Mouse (Mus musculus): ENCODE data around the gene Actg1. TPM values are rescaled to one million over a fixed set of nuclear protein-coding genes. Genes with fewer than 3 reads are reported as not detected.
A peak's percentile ranks its signal among the peaks of the same experiment; 100 is the strongest.

The Actg1 gene
- total RNA-seq, 2 experiments from 2014 or later: 861 to 883 TPM

- peak; percentile 8 to 9 for DNase-seq (ENCODE audit: low spot score in 2 of 2)
Measured at GRCm38 (mm10) chr11:120314721-120315415, 33.5 kb downstream of the Actg1 start.

- peak; percentile 5 to 11 for DNase-seq (ENCODE audit: low spot score in 2 of 2)
Measured at GRCm38 (mm10) chr11:120313906-120314685, 34.2 kb downstream of the Actg1 start.

DNA sequence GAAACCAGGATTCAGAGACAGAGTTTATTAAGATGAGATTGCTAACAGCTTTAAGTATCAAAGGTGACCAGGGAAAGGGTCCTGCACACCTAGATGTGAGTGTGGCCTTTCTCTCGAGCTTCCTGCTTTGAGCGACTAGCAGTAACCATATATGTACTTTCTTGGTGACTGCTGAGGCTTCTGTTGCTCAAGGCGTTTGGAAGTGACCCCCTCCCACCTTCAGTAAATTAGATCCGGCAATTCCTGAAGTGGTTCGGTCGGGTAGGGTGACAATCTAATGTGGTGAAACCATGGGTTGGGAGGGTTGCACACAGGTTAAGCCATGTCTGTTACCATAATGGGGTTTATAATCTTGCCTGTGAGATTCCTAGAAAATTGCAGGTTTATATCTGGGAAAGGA, 36.3 kb downstream of the Actg1 start:
- peak; percentile 5 to 10 for DNase-seq (ENCODE audit: low spot score in 2 of 2)

- DNase-seq (ENCODE audit: low spot score in 2 of 2): peak; percentile 8 to 12
Measured at GRCm38 (mm10) chr11:120311561-120311960, 36.8 kb downstream of the Actg1 start.

- peak; percentile 79 to 91 for DNase-seq (ENCODE audit: low spot score in 2 of 2)
Measured at GRCm38 (mm10) chr11:120310813-120311312, 37.5 kb downstream of the Actg1 start.

DNA sequence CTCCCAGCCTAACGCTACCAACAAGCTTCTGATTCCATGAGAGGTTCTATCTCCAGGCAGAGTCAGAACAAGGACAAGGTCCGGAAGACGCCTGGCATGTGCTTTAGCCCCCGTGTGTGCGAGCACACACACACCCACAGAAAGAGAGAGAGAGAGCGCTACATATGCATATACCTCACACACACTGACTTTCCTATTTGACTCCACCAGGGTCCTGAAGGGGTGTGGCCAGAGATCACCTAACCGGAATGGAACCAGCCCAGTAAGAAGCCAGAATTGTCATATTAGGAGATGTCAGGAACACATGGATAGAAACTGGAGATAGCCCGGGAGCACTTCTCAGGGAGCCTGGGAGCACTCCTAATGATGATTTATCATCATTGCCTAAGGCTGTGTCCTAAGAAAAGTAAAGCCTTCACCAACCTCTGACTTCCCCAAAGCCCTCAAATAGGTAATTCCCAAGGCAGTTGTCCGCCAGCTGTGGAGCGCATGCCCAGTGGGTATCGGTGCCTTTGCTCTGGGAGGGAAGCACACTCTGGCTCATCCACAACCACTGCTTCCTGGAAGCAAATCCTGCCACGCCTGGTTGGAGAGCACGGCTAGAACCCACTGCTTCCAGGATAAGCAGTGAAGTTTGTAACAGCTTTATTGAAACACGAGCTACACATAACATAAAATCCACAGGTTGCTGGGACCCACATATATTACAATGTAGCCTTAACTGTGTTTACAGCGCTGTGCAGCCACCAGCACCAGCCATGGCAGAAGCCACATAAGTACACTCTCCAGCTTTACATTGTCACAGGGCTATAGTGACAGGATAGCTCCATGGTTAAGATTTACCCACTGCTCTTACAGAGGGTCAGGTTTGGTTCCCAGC, 39.7 kb downstream of the Actg1 start:
- DNase-seq (ENCODE audit: low spot score in 2 of 2): peak in 1 of 2 experiments; percentile 11

- peak; percentile 89 to 93 for DNase-seq (ENCODE audit: low spot score in 2 of 2)
Measured at GRCm38 (mm10) chr11:120307566-120308430, 40.5 kb downstream of the Actg1 start.

GRCm38 (mm10) chr11:120307132-120307413, 41.3 kb downstream of the Actg1 start:
- peak; percentile 13 for DNase-seq (ENCODE audit: low spot score in 2 of 2)

GRCm38 (mm10) chr11:120306366-120307131, 41.8 kb downstream of the Actg1 start:
- DNase-seq (ENCODE audit: low spot score in 2 of 2): peak in 1 of 2 experiments; percentile 11

DNA sequence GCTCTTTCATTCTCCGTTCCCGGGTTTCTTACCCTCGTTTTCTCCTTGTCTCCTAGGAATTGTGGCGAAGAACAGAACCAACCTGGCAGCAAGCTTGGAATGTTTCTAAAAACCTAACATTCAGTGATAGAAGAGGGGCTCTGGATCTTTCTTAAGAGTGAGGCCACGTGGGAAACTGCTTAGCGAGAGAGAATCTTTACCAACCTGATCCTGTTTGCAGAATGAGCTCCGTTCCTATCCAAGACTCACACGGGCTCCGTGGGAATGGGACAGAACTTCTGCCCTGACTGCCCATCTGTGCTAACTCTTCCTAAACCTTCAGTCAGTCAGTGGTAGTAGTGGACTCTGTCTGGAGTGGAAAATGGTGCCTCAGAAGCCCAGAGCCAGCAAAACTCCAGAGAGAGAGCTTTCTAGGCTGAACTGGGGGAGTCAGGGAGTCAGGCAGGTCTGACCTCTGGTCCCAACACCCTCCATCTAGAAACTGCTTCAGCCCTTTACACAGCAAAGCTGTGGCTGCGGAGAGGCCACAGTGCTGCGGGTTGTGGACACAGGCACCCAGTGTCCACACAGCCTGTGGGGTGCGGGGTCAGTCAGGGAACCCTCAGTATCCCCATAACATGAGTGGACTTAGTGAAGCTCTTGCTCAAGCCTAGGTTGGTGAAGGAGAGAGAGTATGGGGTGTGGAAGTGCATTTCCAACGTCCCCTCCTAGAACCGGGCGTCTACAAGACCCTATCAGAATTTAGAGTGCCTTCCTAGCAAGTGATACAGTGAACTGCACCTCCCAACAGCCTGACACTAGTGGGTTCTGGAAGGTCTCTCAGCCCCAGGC, 42.6 kb downstream of the Actg1 start:
- no peak for DNase-seq (ENCODE audit: low spot score in 2 of 2)

DNA sequence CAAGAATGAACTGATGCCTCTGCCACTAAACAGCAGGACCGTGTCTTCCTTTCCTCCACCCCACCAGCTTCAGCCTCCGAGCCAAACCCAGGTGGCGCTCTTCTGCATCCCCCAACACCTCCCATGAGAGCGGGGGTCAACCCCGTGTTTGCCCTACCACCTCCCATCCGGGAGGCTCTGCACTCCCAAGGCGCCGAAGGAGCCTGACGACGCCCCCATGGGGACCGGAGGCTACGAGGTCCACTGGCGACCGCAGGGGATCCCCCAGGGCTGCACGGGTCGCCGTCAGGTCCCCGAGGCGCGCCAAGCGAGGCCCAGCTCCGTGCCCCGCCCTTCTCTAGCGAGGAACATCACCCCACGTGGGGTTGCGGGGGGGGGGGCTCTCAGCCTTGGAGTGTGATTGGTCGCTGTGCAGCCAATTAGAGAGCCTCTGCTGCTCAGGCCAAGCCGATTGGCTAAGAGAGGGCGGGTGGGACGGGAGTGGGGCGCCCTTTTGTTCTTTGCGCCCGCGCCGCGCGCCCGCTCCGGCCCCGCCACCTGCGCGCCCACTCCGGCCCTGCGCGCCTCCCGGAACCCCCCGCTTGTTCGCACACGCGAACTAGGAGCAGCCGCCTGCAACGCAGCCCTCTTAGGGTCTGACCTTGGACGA, 43.3 kb downstream of the Actg1 start:
- peak; percentile 63 to 86 for DNase-seq (ENCODE audit: low spot score in 2 of 2)

GRCm38 (mm10) chr11:120304350-120304694, 44.0 kb downstream of the Actg1 start:
- no peak for DNase-seq (ENCODE audit: low spot score in 2 of 2)

- no peak for DNase-seq (ENCODE audit: low spot score in 2 of 2)
Measured at GRCm38 (mm10) chr11:120303559-120304349, 44.6 kb downstream of the Actg1 start.

DNA sequence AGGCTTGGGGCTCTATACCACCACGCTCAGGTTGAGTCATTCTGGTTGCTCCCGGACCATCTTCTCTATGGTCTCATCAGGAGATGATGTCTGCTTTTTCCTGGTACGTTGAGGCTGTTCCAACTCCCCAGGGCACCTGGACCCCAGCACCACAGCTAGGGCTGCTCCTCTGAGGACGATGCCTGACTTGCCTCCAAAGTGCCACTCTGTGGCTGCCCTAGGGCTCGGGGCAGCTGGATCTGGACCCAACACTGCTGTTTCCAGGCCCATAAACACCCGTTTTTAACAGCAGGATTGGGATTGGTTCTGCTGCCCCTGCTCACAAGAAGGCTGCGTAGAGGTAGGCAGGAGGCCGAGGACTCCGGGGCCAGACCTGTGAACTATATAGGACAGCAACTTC, 45.2 kb downstream of the Actg1 start:
- DNase-seq (ENCODE audit: low spot score in 2 of 2): no peak

DNA sequence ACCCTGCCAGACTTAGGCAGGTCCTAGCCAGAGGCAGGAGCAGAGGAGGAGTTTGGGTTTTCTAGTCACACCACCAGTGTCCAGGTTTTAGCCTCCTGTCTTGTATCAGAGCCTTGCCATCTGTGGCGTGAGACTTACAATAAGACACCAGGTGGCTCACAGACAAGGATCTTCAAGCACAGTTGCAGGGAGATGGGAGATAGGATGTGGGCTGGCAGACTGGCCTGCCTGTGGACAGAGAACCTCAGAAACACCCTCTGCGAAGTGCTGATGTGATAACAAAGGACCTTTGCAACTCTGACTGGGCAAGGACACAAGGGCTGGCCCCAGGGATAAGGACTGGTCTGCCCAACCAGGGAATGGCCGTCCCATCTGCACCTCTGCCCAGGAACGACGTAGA, 48.9 kb downstream of the Actg1 start:
- DNase-seq (ENCODE audit: low spot score in 2 of 2): no peak

- DNase-seq (ENCODE audit: low spot score in 2 of 2): no peak
Measured at GRCm38 (mm10) chr11:120298441-120299141, 49.8 kb downstream of the Actg1 start.

DNA sequence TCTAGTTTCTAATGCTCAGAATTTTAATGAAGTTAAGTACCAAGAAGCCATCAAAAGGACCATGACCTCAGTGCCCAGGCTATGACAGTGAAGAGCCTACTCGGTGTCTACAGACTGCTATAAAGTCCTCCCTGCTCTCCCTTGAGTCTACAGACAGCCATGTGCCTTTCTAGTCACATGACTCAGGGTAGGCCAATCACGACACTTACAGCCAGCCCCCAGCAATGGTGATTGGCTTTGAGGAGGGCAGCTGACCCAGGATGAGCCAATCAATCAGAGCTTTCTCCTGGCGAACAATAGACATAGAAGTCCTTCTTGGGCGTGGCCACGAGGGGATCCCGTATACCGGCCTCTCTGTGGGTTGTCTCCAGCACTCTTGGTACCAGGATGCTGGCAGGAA, 50.6 kb downstream of the Actg1 start:
- no peak for DNase-seq (ENCODE audit: low spot score in 2 of 2)
